In the genomic region with DNA sequence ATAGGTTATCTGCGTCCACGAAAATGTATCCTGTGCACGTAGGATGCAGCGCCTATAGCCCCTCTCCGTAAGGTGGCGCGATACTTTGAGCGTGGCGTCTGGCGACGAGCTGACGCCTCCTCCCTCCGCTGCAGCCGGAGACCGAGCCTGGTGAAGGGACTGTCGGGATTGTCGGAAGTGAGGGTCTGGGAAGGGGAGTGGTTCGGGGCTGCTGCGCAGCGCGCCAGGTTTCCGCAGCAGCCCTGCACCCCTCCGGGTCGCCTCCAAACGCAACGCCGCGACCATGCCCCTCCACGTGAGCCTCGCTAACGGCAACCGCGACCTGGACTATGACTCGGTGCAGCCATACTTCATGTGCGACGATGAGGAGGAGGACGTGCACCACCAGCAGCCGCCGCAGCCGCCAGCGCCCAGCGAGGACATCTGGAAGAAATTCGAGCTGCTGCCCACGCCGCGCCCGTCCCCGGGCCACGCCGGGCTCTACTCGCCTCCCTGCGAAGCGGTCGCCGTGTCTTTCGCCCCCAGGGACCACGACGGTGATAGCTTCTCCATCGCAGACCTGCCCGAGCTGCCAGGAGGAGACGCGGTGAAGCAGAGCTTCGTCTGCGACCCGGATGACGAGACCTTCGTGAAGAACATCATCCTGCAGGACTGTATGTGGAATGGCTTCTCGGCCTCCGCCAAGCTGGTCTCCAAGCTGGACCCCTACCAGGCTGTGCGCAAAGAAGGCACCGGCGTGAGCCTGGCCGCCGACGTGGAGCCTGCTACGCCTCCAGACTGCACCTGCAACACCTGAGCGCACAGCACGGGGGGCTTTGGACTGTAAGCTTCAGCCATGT, we compare ENCODE assay signal across 8 mouse cellular contexts. TPM values are rescaled to one million over a fixed set of nuclear protein-coding genes. Genes with fewer than 3 reads are reported as not detected.
DNase-seq lines count a peak whose midpoint lies in the region; ATAC-seq lines count a peak whose summit lies in the region.

A gene (plus strand): TSS at position 97 of the 839 bp plus-strand sequence.

- H3K4me3 ChIP-seq in intestine, embryonic 14.5 days (ENCODE audit: low read depth, low read length): peak within 1 kb of the TSS; percentile 81

- H3K4me2 ChIP-seq in intestine, embryonic 14.5 days (ENCODE audit: low read length): peak within 1 kb of the TSS; percentile 84

- H3K4me1 ChIP-seq in intestine, embryonic 14.5 days (replicated peaks; ENCODE audit: control insufficient read depth, insufficient read depth, low read length): peaks cover 8% of the 10 kb centered on the region; the same call in 1 of the 2 replicates

- H3K9ac ChIP-seq in intestine, embryonic 14.5 days (ENCODE audit: low read length): peak within 1 kb of the TSS; percentile 71

- DNase-seq in adrenal gland, postnatal 10 days: peak; percentile 87
- DNase-seq in embryo, embryonic 11 days: peak; percentile 94
- peak; percentile 40 to 77 for DNase-seq in gastrocnemius, postnatal 4 days (ENCODE audit: low spot score in 2 of 2)
- peak; percentile 86 for DNase-seq in intestine, embryonic 14.5 days (ENCODE audit: low spot score)
- peak; percentile 81 to 89 for DNase-seq in left cerebral cortex, adult 9 months (ENCODE audit: low spot score in 2 of 2)
- DNase-seq in right cerebral cortex, postnatal 10 days (ENCODE audit: low spot score in 2 of 2): peak; percentile 94
- DNase-seq in urinary bladder, postnatal 36 days (ENCODE audit: low spot score in 2 of 2): peak; percentile 72 to 78

- H3K27me3 ChIP-seq in intestine, embryonic 14.5 days (replicated peaks; ENCODE audit: control insufficient read depth, insufficient read depth, low read length): no peaks in the 10 kb centered on the region

- under 1% methylated on average over 77 of the region's 78 CpGs for WGBS in intestine, embryonic 14.5 days

- H3K9me3 ChIP-seq in intestine, embryonic 14.5 days (ENCODE audit: control insufficient read depth, low read length): no peaks in the 10 kb centered on the region

- ATAC-seq in intestine, embryonic 14.5 days (replicated peaks; ENCODE audit: low FRiP score, low TSS enrichment, low read depth): peak; percentile 93
- ATAC-seq in megakaryocyte, adult 5-6 weeks (ENCODE audit: poor library complexity, severe bottlenecking): peak; percentile 84

- peak within 1 kb of the TSS; percentile 75 for H3K27ac ChIP-seq in intestine, embryonic 14.5 days (ENCODE audit: low read depth)

- no peaks in the 10 kb centered on the region for H3K36me3 ChIP-seq in intestine, embryonic 14.5 days (ENCODE audit: control insufficient read depth, insufficient read depth, low read length)

RNA-seq across cellular contexts. Expression of the gene that starts here (rescaled TPM):
- 10 to 100 TPM; 40.8 to 42.7 TPM for total RNA-seq in adrenal gland, postnatal 10 days (2021)
- total RNA-seq in gastrocnemius, postnatal 4 days (2021): 10 to 100 TPM; 21.5 to 25.6 TPM
- polyA plus RNA-seq in intestine, embryonic 14.5 days (2014; fragmentation: Nextera tagmentation; extraction: Ambion mirVana): 95.4 and 106 TPM in 2 replicates
- total RNA-seq in megakaryocyte, adult 5-6 weeks (2015): 24.4 and 25.9 TPM in 2 replicates
- 7.6 and 9.3 TPM in 2 replicates for total RNA-seq in megakaryocyte, adult 5-6 weeks (2017)

Comparison
In these comparisons a context has a peak if more than half of its experiments do, and no peak if none do; other contexts are left out.
1. Peak in every context shown above with its lines: DNase-seq, ATAC-seq, H3K4me3 ChIP-seq and H3K27ac ChIP-seq.